Mouse (Mus musculus): ENCODE measurements around the gene Gigyf2. TPM values are rescaled to one million over a fixed set of nuclear protein-coding genes. Genes with fewer than 3 reads are reported as not detected.

Gene Gigyf2
- polyA plus RNA-seq, 2 experiments = 47.7 to 64.0 TPM

DNA sequence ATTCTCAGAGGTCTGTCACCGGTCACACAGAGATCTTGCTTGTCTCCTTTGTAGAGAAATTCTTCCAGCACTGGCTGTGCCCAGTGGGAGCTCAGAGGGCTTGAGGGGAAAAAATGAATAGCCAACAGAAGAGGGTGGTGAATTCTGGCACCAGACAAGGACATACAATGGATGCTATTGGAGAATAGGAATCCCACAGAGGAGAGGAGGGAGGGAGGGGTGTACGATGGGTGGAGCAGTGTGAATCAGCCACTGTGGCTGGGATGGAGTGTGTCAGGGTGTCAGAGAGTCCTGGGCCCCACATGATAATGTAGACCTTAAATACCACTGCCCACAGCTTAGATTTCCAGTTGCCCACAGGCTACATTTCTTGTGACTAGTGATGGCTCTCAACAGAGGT lies 39.7 kb upstream of the Gigyf2 start:
- Histone ChIP-seq H3K27me3 (ENCODE audit: control insufficient read depth, insufficient read depth, low read length) (no peaks in the 10 kb centered on the region), H3K4me3 (replicated peaks; ENCODE audit: low read length) (no peak overlapping the region), H3K36me3 (ENCODE audit: control insufficient read depth, insufficient read depth, low read length) (no peaks in the 10 kb centered on the region), H3K9me3 (ENCODE audit: control insufficient read depth, low read length) (no peaks in the 10 kb centered on the region), H3K4me2 (replicated peaks; ENCODE audit: low read depth, low read length, severe bottlenecking) (no peak overlapping the region), H3K4me1 (ENCODE audit: control insufficient read depth, insufficient read depth, low read length) (no peaks in the 10 kb centered on the region), H3K9ac (ENCODE audit: low read depth, low read length, severe bottlenecking) (no peak overlapping the region), H3K27ac (replicated peaks; ENCODE audit: low read depth, low read length) (no peak overlapping the region)
- ATAC-seq (ENCODE audit: low FRiP score, low read depth) (no peak), DNase-seq (ENCODE audit: low spot score) (no peak)
- 89% methylated on average over 2 of the region's 2 CpGs for WGBS
- TF ChIP-seq POLR2A (IDR thresholded peaks at IDR 0.05; ENCODE audit: borderline replicate concordance, extremely low read depth, insufficient read depth, insufficient read length) = no peak

DNA sequence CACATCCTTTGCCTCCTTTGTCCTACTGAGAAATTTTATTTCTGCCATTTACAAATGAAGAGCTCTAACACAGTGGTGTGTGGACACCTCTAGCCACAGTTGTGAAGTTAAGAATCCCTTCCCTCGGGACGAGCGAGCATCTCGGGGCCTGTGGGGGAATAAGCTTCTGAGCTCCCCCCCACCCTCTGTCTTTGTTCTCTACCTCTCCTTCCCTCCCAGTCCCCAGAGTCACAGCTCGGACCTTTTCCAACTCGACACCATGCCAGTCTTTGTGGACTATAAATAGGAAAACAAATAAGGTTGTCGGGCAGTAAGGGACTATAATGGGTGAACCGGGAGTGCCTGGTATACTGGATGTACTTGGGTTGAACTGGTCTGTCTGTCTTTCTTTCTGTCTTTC lies 35.4 kb upstream of the Gigyf2 start:
- H3K4me1 ChIP-seq (ENCODE audit: control insufficient read depth, insufficient read depth, low read length) = no peaks in the 10 kb centered on the region
- no peak overlapping the region for H3K27ac ChIP-seq (replicated peaks; ENCODE audit: low read depth, low read length)
- no peak for TF ChIP-seq POLR2A (IDR thresholded peaks at IDR 0.05; ENCODE audit: borderline replicate concordance, extremely low read depth, insufficient read depth, insufficient read length)
- H3K4me3 ChIP-seq (replicated peaks; ENCODE audit: low read length) = no peak overlapping the region
- no peaks in the 10 kb centered on the region for H3K9me3 ChIP-seq (ENCODE audit: control insufficient read depth, low read length)
- H3K4me2 ChIP-seq (replicated peaks; ENCODE audit: low read depth, low read length, severe bottlenecking) = no peak overlapping the region
- DNase-seq (ENCODE audit: low spot score) (no peak), ATAC-seq (ENCODE audit: low FRiP score, low read depth) (no peak)
- no peak overlapping the region for H3K9ac ChIP-seq (ENCODE audit: low read depth, low read length, severe bottlenecking)
- H3K27me3 ChIP-seq (ENCODE audit: control insufficient read depth, insufficient read depth, low read length) = no peaks in the 10 kb centered on the region
- no peaks in the 10 kb centered on the region for H3K36me3 ChIP-seq (ENCODE audit: control insufficient read depth, insufficient read depth, low read length)
- 76% methylated on average over 8 of the region's 8 CpGs for WGBS

DNA sequence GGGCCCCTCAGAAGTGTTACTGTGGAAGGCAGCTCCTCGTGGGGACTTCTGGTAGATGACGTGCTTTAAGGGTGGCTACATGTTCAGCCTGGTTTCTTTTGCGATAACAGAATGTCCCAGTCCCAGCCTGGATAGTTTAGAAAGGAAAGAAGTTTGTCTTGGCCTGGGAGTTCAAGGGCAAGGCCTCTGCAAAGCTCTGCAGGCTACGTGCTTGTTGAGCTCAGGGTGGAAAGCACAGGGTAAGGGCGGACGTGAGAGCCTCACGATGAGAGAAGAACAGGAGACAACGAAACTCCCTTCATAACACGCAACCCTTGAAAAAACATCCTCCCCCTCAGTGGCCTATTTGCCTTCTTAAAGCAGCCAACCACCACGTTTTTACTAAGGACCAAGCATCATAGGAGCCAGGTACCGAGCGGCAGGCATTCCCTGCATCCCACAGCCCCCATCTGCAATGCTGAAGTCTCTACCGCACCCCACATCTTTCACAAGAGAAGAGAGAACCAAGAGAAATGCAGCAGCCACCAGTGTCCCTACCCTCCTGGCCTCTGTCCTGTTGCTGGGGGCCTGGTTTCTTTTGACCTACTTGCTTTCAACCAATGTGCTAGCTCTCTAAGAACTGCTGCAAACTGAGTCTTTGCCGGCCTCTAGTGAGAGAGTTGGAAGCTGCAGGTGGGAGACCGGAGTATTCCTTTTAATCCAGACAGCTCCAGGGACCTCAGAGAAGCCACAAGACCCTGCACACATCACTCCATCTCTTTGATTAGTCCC lies 34.2 kb upstream of the Gigyf2 start:
- Histone ChIP-seq H3K4me1 (ENCODE audit: control insufficient read depth, insufficient read depth, low read length) (no peaks in the 10 kb centered on the region), H3K27ac (replicated peaks; ENCODE audit: low read depth, low read length) (no peak overlapping the region), H3K4me3 (replicated peaks; ENCODE audit: low read length) (no peak overlapping the region), H3K36me3 (ENCODE audit: control insufficient read depth, insufficient read depth, low read length) (no peaks in the 10 kb centered on the region), H3K9ac (ENCODE audit: low read depth, low read length, severe bottlenecking) (no peak overlapping the region), H3K9me3 (ENCODE audit: control insufficient read depth, low read length) (no peaks in the 10 kb centered on the region), H3K27me3 (ENCODE audit: control insufficient read depth, insufficient read depth, low read length) (no peaks in the 10 kb centered on the region), H3K4me2 (replicated peaks; ENCODE audit: low read depth, low read length, severe bottlenecking) (no peak overlapping the region)
- ATAC-seq (ENCODE audit: low FRiP score, low read depth) (peak; percentile 50), DNase-seq (ENCODE audit: low spot score) (peak; percentile 16)
- TF ChIP-seq POLR2A (IDR thresholded peaks at IDR 0.05; ENCODE audit: borderline replicate concordance, extremely low read depth, insufficient read depth, insufficient read length) = no peak
- WGBS = 67% methylated on average over 15 of the region's 15 CpGs

DNA sequence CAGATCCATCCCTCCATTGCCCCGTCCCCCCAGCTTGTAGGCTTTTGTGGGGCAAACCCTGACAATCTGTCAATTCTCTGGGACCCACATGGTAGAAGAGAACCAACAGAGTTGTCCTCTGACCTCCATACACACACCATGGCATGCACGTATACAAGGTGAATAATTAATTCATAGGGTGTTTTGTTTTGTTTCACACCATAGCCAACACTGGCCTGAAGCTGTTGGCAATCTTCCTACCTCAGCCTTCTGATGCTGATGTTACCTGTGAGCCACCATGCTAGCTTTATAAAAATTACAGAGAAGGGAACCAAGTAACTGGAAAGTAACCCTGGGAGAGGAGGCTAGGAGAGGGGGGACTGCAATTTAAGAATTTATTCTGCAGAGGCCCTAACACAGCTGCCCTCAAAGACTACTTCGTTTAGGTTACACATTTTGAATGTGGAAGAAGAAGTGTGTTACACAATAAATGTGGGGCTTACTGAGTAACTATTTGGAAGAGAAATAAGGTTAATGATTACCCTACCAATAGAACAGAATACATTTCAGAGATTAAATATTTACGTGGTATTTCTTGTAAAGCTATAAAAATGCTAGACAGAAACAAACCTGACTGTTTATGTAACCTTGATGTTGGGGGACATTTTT lies 32.6 kb upstream of the Gigyf2 start:
- no peaks in the 10 kb centered on the region for H3K4me1 ChIP-seq (ENCODE audit: control insufficient read depth, insufficient read depth, low read length)
- H3K27ac ChIP-seq (replicated peaks; ENCODE audit: low read depth, low read length) = no peak overlapping the region
- ATAC-seq (ENCODE audit: low FRiP score, low read depth) (no peak), DNase-seq (ENCODE audit: low spot score) (no peak)
- TF ChIP-seq POLR2A (IDR thresholded peaks at IDR 0.05; ENCODE audit: borderline replicate concordance, extremely low read depth, insufficient read depth, insufficient read length) = no peak
- H3K9ac ChIP-seq (ENCODE audit: low read depth, low read length, severe bottlenecking) = no peak overlapping the region
- H3K4me2 ChIP-seq (replicated peaks; ENCODE audit: low read depth, low read length, severe bottlenecking) = no peak overlapping the region
- no peak overlapping the region for H3K4me3 ChIP-seq (replicated peaks; ENCODE audit: low read length)
- no peaks in the 10 kb centered on the region for H3K36me3 ChIP-seq (ENCODE audit: control insufficient read depth, insufficient read depth, low read length)
- 68% methylated on average over 4 of the region's 4 CpGs for WGBS
- no peaks in the 10 kb centered on the region for H3K9me3 ChIP-seq (ENCODE audit: control insufficient read depth, low read length)
- H3K27me3 ChIP-seq (ENCODE audit: control insufficient read depth, insufficient read depth, low read length) = no peaks in the 10 kb centered on the region

DNA sequence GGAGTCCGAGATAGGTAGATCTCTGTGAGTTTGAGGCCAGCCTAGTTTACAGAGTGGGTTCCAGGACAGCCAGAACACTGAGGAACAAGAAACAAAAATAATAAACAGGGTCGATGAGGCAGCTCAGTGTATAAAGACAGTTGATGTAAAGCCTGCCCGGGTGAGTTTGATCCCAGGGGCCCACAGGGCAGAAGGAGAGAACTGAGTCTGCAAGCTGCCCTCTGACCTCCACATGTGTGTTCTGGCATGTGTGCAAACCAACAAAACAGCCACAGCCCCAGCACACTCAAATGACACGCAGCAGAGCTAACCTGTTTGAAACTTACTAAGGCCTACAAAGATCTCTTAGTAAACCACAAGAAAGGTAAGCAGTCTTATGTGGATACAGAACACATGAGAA lies 31.8 kb upstream of the Gigyf2 start:
- Histone ChIP-seq H3K9ac (ENCODE audit: low read depth, low read length, severe bottlenecking) (no peak overlapping the region), H3K4me2 (replicated peaks; ENCODE audit: low read depth, low read length, severe bottlenecking) (no peak overlapping the region), H3K9me3 (ENCODE audit: control insufficient read depth, low read length) (no peaks in the 10 kb centered on the region), H3K4me1 (ENCODE audit: control insufficient read depth, insufficient read depth, low read length) (no peaks in the 10 kb centered on the region), H3K36me3 (ENCODE audit: control insufficient read depth, insufficient read depth, low read length) (no peaks in the 10 kb centered on the region), H3K27ac (replicated peaks; ENCODE audit: low read depth, low read length) (no peak overlapping the region), H3K27me3 (ENCODE audit: control insufficient read depth, insufficient read depth, low read length) (no peaks in the 10 kb centered on the region), H3K4me3 (replicated peaks; ENCODE audit: low read length) (no peak overlapping the region)
- no peak for TF ChIP-seq POLR2A (IDR thresholded peaks at IDR 0.05; ENCODE audit: borderline replicate concordance, extremely low read depth, insufficient read depth, insufficient read length)
- DNase-seq (ENCODE audit: low spot score) (no peak), ATAC-seq (ENCODE audit: low FRiP score, low read depth) (no peak)
- WGBS = 60% methylated on average over 4 of the region's 4 CpGs

All from limb, embryonic 14.5 days (tissue).